Mouse (Mus musculus) liver, postnatal 0 days (tissue): ENCODE results near the gene Cyp2t4. TPM values are rescaled to one million over a fixed set of nuclear protein-coding genes. Genes with fewer than 3 reads are reported as not detected.

Experiments used
- ATAC-seq: fragments of 200-750 bp; cut with Nextera tagmentation; 2 replicates; pipeline ENCODE4 v1.8.0; 2017; ENCODE audit warnings: mild to moderate bottlenecking, moderate library complexity
- DNase-seq: peaks from one replicate; pipeline ENCODE4 v3.0.0-alpha.2; 2016
- H3K27ac ChIP-seq: fragments of 300-500 bp; sonication (generic); 2 replicates; pipeline ENCODE4 v1.5.1; 2014; ENCODE audit warnings: antibody characterized with exemption, moderate library complexity, mild to moderate bottlenecking, low read depth
- H3K27me3 ChIP-seq: fragments of 300-500 bp; sonication (generic); 2 replicates; pipeline ENCODE4 v1.6.1; 2014; ENCODE audit warnings: low read length, control low read depth, mixed read lengths; ENCODE audit not compliant: insufficient read depth
- H3K36me3 ChIP-seq: fragments of 300-500 bp; sonication (generic); replicated peaks from 2 replicates; pipeline ENCODE4 v1.6.1; 2014; ENCODE audit warnings: mild to moderate bottlenecking, control low read depth, low read length, moderate library complexity, mixed read lengths; ENCODE audit not compliant: insufficient read depth
- H3K4me1 ChIP-seq: fragments of 300-500 bp; sonication (generic); 2 replicates; pipeline ENCODE4 v1.6.1; 2014; ENCODE audit warnings: antibody characterized with exemption, mild to moderate bottlenecking, control low read depth; ENCODE audit not compliant: insufficient read depth
- H3K4me2 ChIP-seq: fragments of 300-500 bp; sonication (generic); 2 replicates; pipeline ENCODE4 v1.6.1; 2014; ENCODE audit warnings: low read depth, mild to moderate bottlenecking, low read length, moderate library complexity, mixed read lengths
- H3K4me3 ChIP-seq: fragments of 300-500 bp; sonication (generic); 2 replicates; pipeline ENCODE4 v1.5.1; 2014; ENCODE audit warnings: low read depth, low read length
- H3K9ac ChIP-seq: fragments of 300-500 bp; sonication (generic); replicated peaks from 2 replicates; pipeline ENCODE4 v1.6.1; 2014; ENCODE audit warnings: mild to moderate bottlenecking, moderate library complexity
- H3K9me3 ChIP-seq: fragments of 300-500 bp; sonication (generic); 2 replicates; pipeline ENCODE4 v1.6.1; 2016; ENCODE audit warnings: mild to moderate bottlenecking, control low read depth, low read length, mixed read lengths
- CTCF ChIP-seq: sonication (generic); IDR thresholded peaks from 2 replicates; pipeline ENCODE4 v1.5.1; 2016; ENCODE audit warnings: antibody characterized with exemption, low read depth
- EP300 ChIP-seq: IDR thresholded peaks from 2 replicates; pipeline ENCODE4 v1.6.1; 2016; ENCODE audit warnings: antibody characterized with exemption, low read depth, mild to moderate bottlenecking
- WGBS: fragments of 180-500 bp; shearing (Covaris S2); extraction: QIAGEN DNeasy Blood & Tissue Kit; methylation state at CpG from one replicate; pipeline ENCODE4 v1.1.7; 2014; ENCODE audit not compliant: insufficient replicate concordance; 5-methylcytosine and 5-hydroxymethylcytosine counted together
- polyA plus RNA-seq: library from polyadenylated mRNA; unstranded; fragments of >200 nt; fragmentation: Nextera tagmentation; extraction: Ambion mirVana; gene quantifications from 2 replicates; pipeline ENCODE4 v1.2.1, GENCODE M21; 2015

The Cyp2t4 gene
- polyA plus RNA-seq, 1 experiment from 2014 or later = not detected

DNA sequence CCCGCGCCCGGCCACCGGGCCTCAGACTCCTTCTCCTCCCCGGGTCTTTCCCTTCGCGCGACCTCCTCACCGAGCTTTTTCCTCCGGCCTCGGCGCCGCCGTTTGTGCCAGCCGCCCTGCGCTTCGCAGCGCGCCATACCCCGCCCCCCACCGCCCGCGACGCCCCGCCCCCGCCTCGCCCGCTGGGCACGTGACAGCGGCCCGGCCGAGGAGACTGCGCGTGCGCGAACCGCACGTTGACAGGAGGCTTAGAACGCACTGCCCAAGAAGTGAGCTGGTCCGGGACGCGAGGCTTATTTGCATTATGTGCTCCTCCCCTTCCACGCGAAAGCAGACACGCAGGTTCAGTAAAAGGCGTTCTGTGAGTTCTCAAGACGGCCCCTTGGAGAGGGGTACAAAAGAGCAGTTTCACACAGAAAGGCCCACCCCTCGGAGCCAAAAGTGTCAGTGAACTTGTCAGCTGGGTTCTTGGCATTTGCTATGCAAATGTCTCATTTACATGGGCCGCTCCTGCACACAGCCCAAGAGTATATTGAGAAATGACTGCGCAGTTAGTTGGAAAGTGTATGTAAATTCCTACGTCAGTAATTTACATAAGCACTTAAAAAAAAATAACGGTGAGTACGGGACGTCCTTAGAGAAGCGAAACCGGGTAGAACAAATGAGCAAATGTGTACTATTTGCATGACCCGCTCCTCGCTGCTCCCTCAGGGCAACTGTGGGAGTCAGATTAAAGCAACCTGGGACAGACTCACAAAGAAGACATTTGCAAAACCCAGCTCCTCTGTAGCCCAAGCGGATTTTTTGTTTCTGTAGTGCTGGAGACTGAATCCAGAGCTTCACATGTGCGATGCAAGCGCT is 13.3 kb downstream of the Cyp2t4 start, which contains the start of gene Egln2:
TSS of gene Egln2 (minus strand) at position 189 of the 861 bp plus-strand sequence.
- Histone ChIP-seq H3K36me3 (peaks cover 10% of the 10 kb centered on the region), H3K9me3 (no peaks in the 10 kb centered on the region), H3K4me2 (peak within 1 kb of the TSS; percentile 61), H3K27me3 (no peaks in the 10 kb centered on the region), H3K4me1 (peaks cover 43% of the 10 kb centered on the region), H3K9ac (peak within 1 kb of the TSS; percentile 82), H3K27ac (peak within 1 kb of the TSS; percentile 97), H3K4me3 (peak within 1 kb of the TSS; percentile 68)
- peak; percentile 79 for ATAC-seq
- peak; percentile 98 for DNase-seq
- no peak for TF ChIP-seq CTCF
- peak; percentile 94 for TF ChIP-seq EP300
- WGBS = 1% methylated on average over 61 of the region's 61 CpGs

DNA sequence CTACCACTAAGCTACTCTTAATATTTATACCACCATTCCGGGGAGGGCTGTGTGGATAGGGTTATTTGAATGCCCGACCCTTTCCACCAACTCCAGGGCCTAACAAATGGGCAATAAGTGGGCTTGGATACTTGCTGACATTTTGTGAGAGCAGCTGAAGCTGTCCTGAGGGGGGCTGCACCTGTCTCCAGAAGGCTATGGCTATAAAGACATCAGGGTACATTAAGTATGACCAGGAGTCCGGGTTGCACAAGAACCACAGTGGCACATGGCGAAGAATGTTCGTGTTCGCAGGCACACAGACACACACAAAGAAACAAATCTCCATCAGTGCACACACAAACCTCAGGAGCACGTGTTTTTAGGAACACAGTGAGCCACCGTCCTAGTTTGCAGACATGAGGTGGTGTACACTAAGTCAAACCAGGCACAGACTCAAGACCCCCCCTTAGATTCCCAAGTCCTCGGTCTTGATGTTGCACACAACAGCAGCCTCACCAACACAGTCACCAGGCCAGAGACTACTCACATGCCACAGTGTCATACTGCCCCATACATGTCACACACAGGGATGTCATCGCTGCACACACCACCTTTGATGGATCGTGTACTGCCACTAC is 14.1 kb downstream of the Cyp2t4 start:
- Histone ChIP-seq H3K36me3 (peaks cover 16% of the 10 kb centered on the region), H3K27me3 (no peaks in the 10 kb centered on the region), H3K27ac (peak overlapping the region; percentile 97), H3K9ac (peak overlapping the region; percentile 82), H3K9me3 (no peaks in the 10 kb centered on the region), H3K4me3 (peak overlapping the region; percentile 68), H3K4me1 (peaks cover 43% of the 10 kb centered on the region), H3K4me2 (peak overlapping the region; percentile 61)
- ATAC-seq (no peak), DNase-seq (no peak)
- WGBS = 57% methylated on average over 11 of the region's 11 CpGs
- TF ChIP-seq EP300 (no peak), CTCF (no peak)

DNA sequence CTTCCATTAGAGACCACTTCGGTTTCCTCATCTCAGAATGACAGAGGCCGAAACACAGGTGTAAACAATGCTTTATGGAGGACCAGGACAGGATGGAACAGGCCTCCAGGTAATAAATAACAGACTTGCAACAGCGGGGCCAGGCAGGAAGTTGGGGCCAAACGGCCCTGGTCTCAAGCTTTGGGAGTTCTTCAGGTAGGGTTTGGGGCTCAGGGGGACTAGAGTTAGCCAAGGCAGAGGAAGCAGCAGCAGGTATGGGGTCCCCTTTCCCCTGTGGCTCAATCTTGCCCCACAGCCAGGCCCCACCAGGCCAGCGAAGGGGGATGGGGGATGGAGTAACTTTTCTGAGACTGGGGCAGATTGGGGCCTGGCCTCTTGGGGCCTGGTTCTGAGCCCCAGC is 14.9 kb downstream of the Cyp2t4 start:
- no peak overlapping the region for H3K4me3 ChIP-seq
- 68% methylated on average over 5 of the region's 5 CpGs for WGBS
- no peak for DNase-seq
- no peaks in the 10 kb centered on the region for H3K9me3 ChIP-seq
- no peak for ATAC-seq
- H3K4me2 ChIP-seq = peak overlapping the region; percentile 61
- peaks cover 37% of the 10 kb centered on the region for H3K4me1 ChIP-seq
- H3K9ac ChIP-seq = peak overlapping the region; percentile 54
- TF ChIP-seq CTCF = no peak
- H3K27ac ChIP-seq = peak overlapping the region; percentile 97
- H3K27me3 ChIP-seq = no peaks in the 10 kb centered on the region
- peaks cover 19% of the 10 kb centered on the region for H3K36me3 ChIP-seq

DNA sequence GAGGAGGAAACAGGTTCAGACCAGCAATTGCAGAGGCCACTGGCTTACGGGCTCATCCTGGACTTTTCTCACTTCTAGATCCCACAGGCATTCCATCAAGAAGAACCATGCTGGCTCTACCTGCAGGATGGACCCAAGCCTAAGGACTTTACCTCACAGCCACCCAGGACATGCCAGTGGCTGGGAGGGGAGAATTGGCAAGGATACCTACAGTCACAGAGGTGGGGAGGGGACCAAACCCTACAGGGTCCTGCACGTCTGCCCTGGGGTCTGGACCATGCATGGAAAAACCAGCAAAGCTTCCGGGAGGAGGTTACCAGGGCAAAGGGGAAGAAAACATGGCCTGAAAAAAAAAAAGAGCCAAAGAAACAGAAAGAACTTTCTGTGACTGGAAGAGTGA is 17.5 kb downstream of the Cyp2t4 start:
- Histone ChIP-seq H3K4me1 (peaks cover 15% of the 10 kb centered on the region), H3K27ac (no peak overlapping the region), H3K9ac (no peak overlapping the region), H3K36me3 (peaks cover 22% of the 10 kb centered on the region), H3K9me3 (no peaks in the 10 kb centered on the region), H3K4me3 (no peak overlapping the region), H3K27me3 (no peaks in the 10 kb centered on the region), H3K4me2 (no peak overlapping the region)
- TF ChIP-seq CTCF (no peak), EP300 (no peak)
- 76% methylated on average over 3 of the region's 3 CpGs for WGBS
- ATAC-seq (no peak), DNase-seq (no peak)

DNA sequence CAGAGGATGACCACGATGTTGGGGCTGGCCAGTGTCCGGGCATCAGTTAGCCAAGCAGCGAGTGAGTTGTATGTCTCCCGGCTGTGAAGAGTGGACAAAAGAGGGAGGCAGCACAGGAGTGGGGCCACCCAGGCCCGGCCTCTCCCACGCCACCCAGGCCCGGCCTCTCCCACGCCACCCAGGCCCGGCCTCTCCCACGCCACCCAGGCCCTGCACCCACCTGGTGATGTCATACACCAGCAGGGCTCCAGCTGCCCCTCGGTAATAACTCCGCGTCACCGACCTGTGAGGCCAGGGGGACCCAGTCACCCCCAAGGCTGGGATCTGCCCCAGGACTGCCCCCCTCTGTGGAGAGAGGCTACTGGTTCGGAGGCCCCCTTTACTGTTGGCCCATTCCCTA is 21.0 kb downstream of the Cyp2t4 start:
- no peak for TF ChIP-seq EP300
- TF ChIP-seq CTCF = no peak
- Histone ChIP-seq H3K27me3 (no peaks in the 10 kb centered on the region), H3K9me3 (no peaks in the 10 kb centered on the region), H3K9ac (no peak overlapping the region), H3K4me1 (peaks cover 12% of the 10 kb centered on the region), H3K36me3 (peaks cover 22% of the 10 kb centered on the region), H3K27ac (no peak overlapping the region), H3K4me3 (no peak overlapping the region), H3K4me2 (no peak overlapping the region)
- DNase-seq (no peak), ATAC-seq (no peak)
- WGBS = 85% methylated on average over 15 of the region's 15 CpGs

DNA sequence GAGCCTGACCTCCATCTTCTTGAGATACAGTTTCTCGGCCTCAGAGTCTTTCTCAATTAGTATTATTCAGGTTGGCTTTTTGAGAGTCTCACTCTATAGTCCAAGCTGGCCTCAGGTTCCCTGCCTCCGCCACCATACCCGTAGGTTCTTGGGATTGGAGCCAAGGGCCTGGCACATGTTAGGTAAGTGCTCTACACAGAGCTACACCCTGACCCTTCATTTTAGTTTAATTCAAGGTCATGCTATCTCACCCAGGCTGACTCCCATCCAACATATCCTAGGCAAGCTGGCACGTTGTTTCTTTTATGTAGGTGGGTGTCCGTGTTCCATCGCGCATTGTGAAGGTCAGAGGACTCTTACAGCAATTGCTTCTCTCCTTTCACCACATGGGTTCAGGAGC is 21.4 kb downstream of the Cyp2t4 start:
- WGBS = 85% methylated on average over 7 of the region's 7 CpGs
- Histone ChIP-seq H3K9ac (no peak overlapping the region), H3K27me3 (no peaks in the 10 kb centered on the region), H3K4me2 (no peak overlapping the region), H3K4me1 (peaks cover 16% of the 10 kb centered on the region), H3K4me3 (no peak overlapping the region), H3K36me3 (peaks cover 22% of the 10 kb centered on the region), H3K9me3 (no peaks in the 10 kb centered on the region), H3K27ac (no peak overlapping the region)
- TF ChIP-seq EP300 (no peak), CTCF (no peak)
- no peak for DNase-seq
- ATAC-seq = no peak
